Mouse (Mus musculus) heart, embryonic 11.5 days (tissue): ENCODE results near the gene Sfi1. TPM values are rescaled to one million over a fixed set of nuclear protein-coding genes. Genes with fewer than 3 reads are reported as not detected.
"Not testable (repeated sequence)": the region's sequence is repeated elsewhere in the genome, so short reads cannot be mapped to it uniquely, and the experiment has no call there.

Experiments
- ATAC-seq: fragments of 200-750 bp; cut with Nextera tagmentation; replicated peaks from 2 replicates; pipeline ENCODE4 v1.8.0; 2017; ENCODE audit warnings: moderate library complexity; ENCODE audit not compliant: insufficient number of reproducible peaks, low FRiP score, low TSS enrichment
- H3K27ac ChIP-seq: fragments of 300-500 bp; sonication (generic); 2 replicates; pipeline ENCODE4 v1.5.1; 2014; ENCODE audit warnings: mild to moderate bottlenecking, low read depth, low read length
- H3K27me3 ChIP-seq: fragments of 300-500 bp; sonication (generic); 2 replicates; pipeline ENCODE4 v1.6.1; 2014; ENCODE audit warnings: mild to moderate bottlenecking, low read length, mixed read lengths; ENCODE audit not compliant: control insufficient read depth, insufficient read depth
- H3K36me3 ChIP-seq: fragments of 300-500 bp; sonication (generic); 2 replicates; pipeline ENCODE4 v1.6.1; 2014; ENCODE audit warnings: mild to moderate bottlenecking, low read length, moderate library complexity, mixed read lengths; ENCODE audit not compliant: control insufficient read depth, insufficient read depth
- H3K4me1 ChIP-seq: fragments of 300-500 bp; sonication (generic); 2 replicates; pipeline ENCODE4 v1.6.1; 2014; ENCODE audit warnings: low read length; ENCODE audit not compliant: control insufficient read depth, insufficient read depth
- H3K4me2 ChIP-seq: fragments of 300-500 bp; sonication (generic); 2 replicates; pipeline ENCODE4 v1.6.1; 2014; ENCODE audit warnings: mild to moderate bottlenecking, moderate library complexity
- H3K4me3 ChIP-seq: fragments of 300-500 bp; sonication (generic); 2 replicates; pipeline ENCODE4 v1.5.1; 2014; ENCODE audit warnings: low read depth, low read length
- H3K9ac ChIP-seq: fragments of 300-500 bp; sonication (generic); 2 replicates; pipeline ENCODE4 v1.6.1; 2014; ENCODE audit warnings: mild to moderate bottlenecking, low read depth, low read length, moderate library complexity
- H3K9me3 ChIP-seq: fragments of 300-500 bp; sonication (generic); replicated peaks from 2 replicates; pipeline ENCODE4 v1.6.1; 2016; ENCODE audit warnings: low read length; ENCODE audit not compliant: control insufficient read depth
- WGBS: fragments of 180-500 bp; shearing (Covaris S2); extraction: QIAGEN DNeasy Blood & Tissue Kit; methylation state at CpG from one replicate; pipeline ENCODE4 v1.1.7; 2014; ENCODE audit not compliant: insufficient replicate concordance; 5-methylcytosine and 5-hydroxymethylcytosine counted together
- polyA plus RNA-seq: library from polyadenylated mRNA; unstranded; fragments of >200 nt; fragmentation: Nextera tagmentation; extraction: Ambion mirVana; gene quantifications from 2 replicates; pipeline ENCODE4 v1.2.1, GENCODE M21; 2014

Sfi1 gene
- polyA plus RNA-seq, 1 experiment from 2014 or later: 8.6 TPM

DNA sequence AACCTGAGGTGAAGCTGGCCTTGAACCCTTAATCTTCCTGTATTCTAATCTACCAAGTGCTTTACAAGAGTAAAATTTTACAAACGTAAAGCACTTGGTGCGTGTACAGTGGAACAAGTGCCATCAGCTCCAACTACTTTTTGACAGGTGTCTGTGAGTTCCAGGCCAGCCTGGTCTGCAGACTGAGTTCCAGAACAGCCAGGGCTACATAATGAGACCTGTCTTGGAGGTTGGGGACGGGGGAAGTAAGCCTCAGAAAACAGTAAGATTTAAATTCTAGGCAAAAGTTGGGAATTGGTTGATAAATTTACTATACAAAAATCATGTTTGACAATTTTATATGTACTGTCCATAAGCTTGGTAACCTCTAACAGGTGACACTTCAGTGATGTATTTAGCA is 11.9 kb upstream of the Sfi1 start:
- Histone ChIP-seq H3K36me3 (peaks cover 14% of the 10 kb centered on the region), H3K4me1 (no peaks in the 10 kb centered on the region)
- WGBS: 86% methylated on average over 3 of the region's 3 CpGs

GRCm38 (mm10) chr11:3203771-3204170 is 10.5 kb upstream of the Sfi1 start:
- Histone ChIP-seq H3K36me3 (peaks cover 8% of the 10 kb centered on the region), H3K9ac (no peak overlapping the region), H3K9me3 (no peaks in the 10 kb centered on the region), H3K4me1 (no peaks in the 10 kb centered on the region), H3K27me3 (no peaks in the 10 kb centered on the region), H3K4me2 (peak overlapping the region; percentile 44), H3K4me3 (peak overlapping the region; percentile 44), H3K27ac (no peak overlapping the region)
- no peak for ATAC-seq
- 72% methylated on average over 2 of the region's 2 CpGs for WGBS

More for the DNA sequence above, 11.9 kb upstream of the Sfi1 start:
- no peak for ATAC-seq
- Histone ChIP-seq H3K27ac (no peak overlapping the region), H3K4me2 (no peak overlapping the region), H3K27me3 (no peaks in the 10 kb centered on the region), H3K9ac (no peak overlapping the region), H3K9me3 (no peaks in the 10 kb centered on the region), H3K4me3 (no peak overlapping the region)

DNA sequence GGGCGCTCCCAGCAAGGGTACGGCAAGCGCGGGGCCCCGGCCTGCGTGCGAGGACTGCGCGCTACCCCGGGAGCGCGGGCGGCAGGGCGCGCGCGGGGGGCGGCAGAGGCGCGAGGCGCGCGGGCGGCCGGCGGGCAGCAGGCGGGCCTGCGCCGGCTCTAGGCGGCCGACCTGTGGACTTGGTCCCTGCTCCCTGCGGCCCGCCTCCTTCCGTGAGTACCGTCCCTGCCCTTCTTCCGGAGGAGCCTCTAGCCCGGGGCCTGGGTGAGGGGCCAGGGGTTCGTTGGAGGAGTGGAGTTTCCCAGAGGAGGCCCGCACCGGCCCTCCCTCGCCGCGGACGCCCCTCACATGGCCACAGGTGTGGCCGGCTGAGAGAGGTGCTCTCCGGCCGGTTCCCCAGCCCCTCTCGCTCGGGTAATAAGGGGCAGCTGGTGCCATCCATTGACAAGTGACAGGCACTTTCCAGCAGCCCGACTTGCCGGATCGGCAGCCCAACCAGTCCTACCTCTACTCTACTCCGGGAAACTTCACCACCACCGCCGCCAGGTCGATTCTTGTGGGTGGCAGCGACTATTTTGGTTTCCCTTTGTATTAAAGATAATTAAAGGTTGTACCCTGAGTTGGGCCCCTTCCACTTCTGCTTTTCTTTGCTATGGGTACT is 9.6 kb upstream of the Sfi1 start:
- H3K9ac ChIP-seq: peak overlapping the region; percentile 47
- ATAC-seq: peak; percentile 6
- no peaks in the 10 kb centered on the region for H3K27me3 ChIP-seq
- no peaks in the 10 kb centered on the region for H3K9me3 ChIP-seq
- peaks cover 8% of the 10 kb centered on the region for H3K36me3 ChIP-seq
- H3K4me1 ChIP-seq: no peaks in the 10 kb centered on the region
- H3K4me2 ChIP-seq: peak overlapping the region; percentile 44
- peak overlapping the region; percentile 44 for H3K4me3 ChIP-seq
- peak overlapping the region; percentile 2; the same call in 1 of the 2 replicates for H3K27ac ChIP-seq
- WGBS: under 1% methylated on average over 56 of the region's 57 CpGs

DNA sequence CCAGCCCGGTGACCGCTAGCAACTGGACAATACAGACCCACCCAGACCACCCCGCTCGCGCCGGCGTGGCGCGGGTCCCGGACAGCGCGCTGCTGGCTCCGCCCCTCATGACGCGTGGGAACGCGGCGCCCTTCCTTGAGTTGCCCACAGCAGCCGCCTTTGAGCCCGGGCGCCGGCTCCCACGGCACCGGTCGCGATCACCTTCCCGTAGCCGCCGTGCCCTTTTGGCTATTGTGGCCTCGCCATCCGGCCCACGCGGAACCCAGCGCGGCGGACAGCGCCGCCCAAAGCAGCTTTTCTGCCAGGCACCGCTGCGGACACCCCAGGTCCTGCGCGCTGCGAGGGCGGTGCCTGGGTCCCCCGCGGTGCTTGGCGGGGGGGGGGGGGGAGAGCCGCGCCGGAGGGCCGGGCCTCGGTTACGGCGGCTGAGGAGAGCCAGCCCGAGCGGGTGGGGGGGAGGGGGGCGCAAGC is 9.0 kb upstream of the Sfi1 start, which contains the start of gene Eif4enif1:
Eif4enif1 (plus strand) TSS at position 162 of the 471 bp plus-strand sequence.
- peak within 1 kb of the TSS; percentile 16 for H3K27ac ChIP-seq
- H3K4me1 ChIP-seq: no peaks in the 10 kb centered on the region
- peak within 1 kb of the TSS; percentile 44 for H3K4me3 ChIP-seq
- under 1% methylated on average over 45 of the region's 57 CpGs for WGBS
- peak within 1 kb of the TSS; percentile 44 for H3K4me2 ChIP-seq
- ATAC-seq: peak; percentile 60
- H3K9me3 ChIP-seq: no peaks in the 10 kb centered on the region
- no peaks in the 10 kb centered on the region for H3K27me3 ChIP-seq
- H3K9ac ChIP-seq: peak within 1 kb of the TSS; percentile 47
- peaks cover 8% of the 10 kb centered on the region for H3K36me3 ChIP-seq

DNA sequence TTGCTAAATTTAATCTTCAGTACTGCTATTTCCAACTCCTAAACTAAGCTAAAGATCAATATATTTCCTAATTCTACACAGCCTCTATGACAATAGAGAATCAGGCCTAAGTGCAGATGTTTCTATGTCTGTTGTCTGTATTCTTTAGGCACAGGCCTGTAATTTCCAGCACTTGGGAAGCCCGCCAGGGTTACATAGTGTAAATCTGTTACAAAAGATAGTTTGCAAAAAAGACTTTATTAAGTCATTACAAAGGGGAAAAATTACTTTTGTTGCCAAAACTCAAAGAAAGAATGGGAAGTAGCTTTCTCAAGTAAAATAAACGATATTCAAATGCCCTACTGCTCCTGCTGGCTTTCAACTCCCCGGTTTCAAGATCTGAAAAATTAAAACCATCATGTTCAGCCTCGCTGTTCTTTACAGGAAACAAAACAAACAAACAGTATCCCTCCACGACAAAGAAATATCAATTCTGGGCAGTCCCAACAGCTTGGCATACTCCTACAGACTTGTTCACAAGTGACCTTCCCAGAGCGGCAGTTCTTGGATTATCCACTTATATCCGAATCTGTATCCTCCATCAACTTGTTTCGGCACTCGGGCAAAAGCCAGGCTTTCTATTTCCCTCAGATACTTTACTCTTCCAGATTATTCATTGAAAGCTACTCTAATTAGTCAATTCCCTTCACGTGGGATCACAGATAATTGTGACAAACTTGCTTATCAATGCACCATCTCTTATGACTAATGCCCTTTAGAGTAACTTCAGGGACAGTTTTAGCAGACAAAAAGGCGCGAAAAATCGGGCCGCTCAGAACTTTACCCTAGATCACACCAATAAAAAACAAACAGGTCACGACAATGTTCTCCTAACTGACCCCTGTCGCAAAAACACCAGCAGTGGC is 8.3 kb upstream of the Sfi1 start:
- Histone ChIP-seq H3K36me3 (peaks cover 4% of the 10 kb centered on the region; the same call in 1 of the 2 replicates), H3K9ac (peak overlapping the region; percentile 29), H3K4me2 (peak overlapping the region; percentile 29), H3K9me3 (no peaks in the 10 kb centered on the region), H3K4me3 (peak overlapping the region; percentile 44), H3K27me3 (no peaks in the 10 kb centered on the region), H3K4me1 (no peaks in the 10 kb centered on the region), H3K27ac (peak overlapping the region; percentile 16)
- 9% methylated on average over 16 of the region's 16 CpGs for WGBS
- ATAC-seq: no peak

- H3K4me3 ChIP-seq: not testable (repeated sequence)
These were observed 7.4 kb upstream of the Sfi1 start for GRCm38 (mm10) chr11:3200636-3201035.

DNA sequence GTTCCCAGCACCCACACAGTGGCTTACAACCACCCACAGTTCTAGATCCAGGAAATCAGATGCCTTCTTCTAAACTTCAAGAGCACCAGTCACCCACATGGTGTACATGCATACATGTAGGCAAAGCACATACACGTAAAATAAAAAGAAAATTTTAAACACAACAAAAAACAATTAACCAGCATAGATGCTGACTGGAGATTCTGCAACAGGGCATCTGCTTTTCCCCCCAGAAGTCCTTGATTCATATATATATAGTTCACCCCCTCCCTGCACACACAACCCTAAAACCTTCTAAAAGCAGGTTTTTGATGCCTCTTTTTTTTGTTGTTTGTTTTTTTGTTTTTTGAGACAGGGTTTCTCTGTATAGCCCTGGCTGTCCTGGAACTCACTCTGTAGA is 10.6 kb downstream of the Sfi1 start:
- not testable (repeated sequence) for H3K27me3 ChIP-seq, H3K4me2 ChIP-seq, H3K27ac ChIP-seq, ATAC-seq, H3K4me3 ChIP-seq, H3K36me3 ChIP-seq, H3K9me3 ChIP-seq, H3K4me1 ChIP-seq, H3K9ac ChIP-seq
- WGBS: 76% methylated on average over 1 of the region's 1 CpGs

More at GRCm38 (mm10) chr11:3200636-3201035, 7.4 kb upstream of the Sfi1 start:
- not testable (repeated sequence) for H3K36me3 ChIP-seq, ATAC-seq, H3K9ac ChIP-seq, H3K27me3 ChIP-seq, H3K4me2 ChIP-seq, H3K9me3 ChIP-seq, H3K27ac ChIP-seq, H3K4me1 ChIP-seq
- WGBS: 91% methylated on average over 5 of the region's 7 CpGs

DNA sequence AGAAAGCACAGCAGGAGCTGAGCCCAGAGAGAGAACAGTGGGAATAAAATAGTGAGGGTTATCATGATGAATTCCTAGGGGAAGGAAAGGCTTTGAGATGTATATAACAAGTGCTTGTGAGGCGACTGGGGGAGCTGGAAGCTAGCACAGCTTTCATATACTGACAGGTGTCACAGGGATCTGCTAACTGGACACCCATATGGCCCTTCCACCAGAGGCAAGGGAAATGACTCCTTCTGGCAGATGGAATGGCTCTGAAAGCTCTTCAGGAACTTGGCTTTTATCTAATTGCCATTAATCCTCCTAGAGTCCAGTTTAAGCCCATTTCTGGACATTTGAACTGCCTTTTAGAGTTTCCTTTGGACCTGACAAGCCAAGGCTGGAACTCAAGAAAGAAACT is 11.3 kb downstream of the Sfi1 start:
- 64% methylated on average over 1 of the region's 1 CpGs for WGBS
- H3K27me3 ChIP-seq, H3K4me3 ChIP-seq, H3K4me2 ChIP-seq, H3K9me3 ChIP-seq, H3K27ac ChIP-seq, H3K4me1 ChIP-seq, H3K9ac ChIP-seq, ATAC-seq, H3K36me3 ChIP-seq: not testable (repeated sequence)
